Mouse (Mus musculus): ENCODE measurements around the gene Syt3. TPM values are rescaled to one million over a fixed set of nuclear protein-coding genes. Genes with fewer than 3 reads are reported as not detected.

Gene Syt3
- polyA plus RNA-seq, 1 experiment: not detected

GRCm38 (mm10) chr7:44440479-44440878 lies 56.6 kb downstream of the Syt3 start:
- Histone ChIP-seq H3ac (ENCODE audit: control insufficient read depth, insufficient read length) (no peak overlapping the region), H3K4me2 (ENCODE audit: low read depth) (no peak overlapping the region), H3K4me3 (no peak overlapping the region), H3K36me3 (ENCODE audit: control insufficient read depth, insufficient read depth) (no peaks in the 10 kb centered on the region), H3K79me2 (ENCODE audit: control insufficient read depth, insufficient read depth) (no peaks in the 10 kb centered on the region), H3K27me3 (ENCODE audit: control insufficient read depth, insufficient read depth, insufficient read length) (peaks cover 72% of the 10 kb centered on the region)
- TF ChIP-seq MAX (IDR thresholded peaks at IDR 0.05; ENCODE audit: low read depth): no peak
- no peak for TF ChIP-seq CEBPB (IDR thresholded peaks at IDR 0.05; ENCODE audit: insufficient read depth, poor library complexity, severe bottlenecking)
- TF ChIP-seq SRF (IDR thresholded peaks at IDR 0.05; ENCODE audit: control insufficient read depth, insufficient read length, low read depth): no peak
- no peak for TF ChIP-seq POLR2A (IDR thresholded peaks at IDR 0.05; ENCODE audit: insufficient read length, low read depth)
- no peak for TF ChIP-seq TCF12 (IDR thresholded peaks at IDR 0.05; ENCODE audit: insufficient read depth, poor library complexity, severe bottlenecking)
- TF ChIP-seq TCF3 (IDR thresholded peaks at IDR 0.05; ENCODE audit: insufficient read length, low read depth): no peak
- TF ChIP-seq REST (IDR thresholded peaks at IDR 0.05; ENCODE audit: insufficient read depth, insufficient read length): no peak
- TF ChIP-seq USF1 (IDR thresholded peaks at IDR 0.05; ENCODE audit: low read depth): no peak
- TF ChIP-seq POLR2AphosphoS2 (IDR thresholded peaks at IDR 0.05; ENCODE audit: insufficient read length, low read depth): no peak
- TF ChIP-seq MYOG (IDR thresholded peaks at IDR 0.05; ENCODE audit: control insufficient read depth in 1 of 3, insufficient read depth in 1 of 3, insufficient read length in 2 of 3, low read depth in 2 of 3): no peak
- TF ChIP-seq MYOD1 (IDR thresholded peaks at IDR 0.05; ENCODE audit: control insufficient read depth in 1 of 3, insufficient read length in 2 of 3, low read depth in 2 of 3): no peak
- TF ChIP-seq E2F4 (IDR thresholded peaks at IDR 0.05; ENCODE audit: insufficient read depth): no peak

GRCm38 (mm10) chr7:44441180-44441579 lies 57.3 kb downstream of the Syt3 start:
- H3K36me3 ChIP-seq (ENCODE audit: control insufficient read depth, insufficient read depth): no peaks in the 10 kb centered on the region
- H3K79me2 ChIP-seq (ENCODE audit: control insufficient read depth, insufficient read depth): no peaks in the 10 kb centered on the region
- no peak overlapping the region for H3K4me2 ChIP-seq (ENCODE audit: low read depth)
- TF ChIP-seq MYOD1 (IDR thresholded peaks at IDR 0.05; ENCODE audit: control insufficient read depth in 1 of 3, insufficient read length in 2 of 3, low read depth in 2 of 3): no peak
- TF ChIP-seq E2F4 (IDR thresholded peaks at IDR 0.05; ENCODE audit: insufficient read depth): no peak
- no peak for TF ChIP-seq MAX (IDR thresholded peaks at IDR 0.05; ENCODE audit: low read depth)
- TF ChIP-seq TCF3 (IDR thresholded peaks at IDR 0.05; ENCODE audit: insufficient read length, low read depth): no peak
- no peak for TF ChIP-seq POLR2A (IDR thresholded peaks at IDR 0.05; ENCODE audit: insufficient read length, low read depth)
- TF ChIP-seq MYOG (IDR thresholded peaks at IDR 0.05; ENCODE audit: control insufficient read depth in 1 of 3, insufficient read depth in 1 of 3, insufficient read length in 2 of 3, low read depth in 2 of 3): no peak
- TF ChIP-seq SRF (IDR thresholded peaks at IDR 0.05; ENCODE audit: control insufficient read depth, insufficient read length, low read depth): no peak
- TF ChIP-seq TCF12 (IDR thresholded peaks at IDR 0.05; ENCODE audit: insufficient read depth, poor library complexity, severe bottlenecking): no peak
- TF ChIP-seq CEBPB (IDR thresholded peaks at IDR 0.05; ENCODE audit: insufficient read depth, poor library complexity, severe bottlenecking): no peak
- TF ChIP-seq USF1 (IDR thresholded peaks at IDR 0.05; ENCODE audit: low read depth): no peak
- no peak for TF ChIP-seq REST (IDR thresholded peaks at IDR 0.05; ENCODE audit: insufficient read depth, insufficient read length)
- TF ChIP-seq POLR2AphosphoS2 (IDR thresholded peaks at IDR 0.05; ENCODE audit: insufficient read length, low read depth): no peak
- H3K27me3 ChIP-seq (ENCODE audit: control insufficient read depth, insufficient read depth, insufficient read length): peaks cover 71% of the 10 kb centered on the region
- no peak overlapping the region for H3ac ChIP-seq (ENCODE audit: control insufficient read depth, insufficient read length)
- H3K4me3 ChIP-seq: no peak overlapping the region

GRCm38 (mm10) chr7:44441648-44442109 lies 57.8 kb downstream of the Syt3 start:
- H3K4me2 ChIP-seq (ENCODE audit: low read depth): no peak overlapping the region
- H3K79me2 ChIP-seq (ENCODE audit: control insufficient read depth, insufficient read depth): no peaks in the 10 kb centered on the region
- no peak overlapping the region for H3K4me3 ChIP-seq
- H3K27me3 ChIP-seq (ENCODE audit: control insufficient read depth, insufficient read depth, insufficient read length): peaks cover 76% of the 10 kb centered on the region
- no peak for TF ChIP-seq POLR2AphosphoS2 (IDR thresholded peaks at IDR 0.05; ENCODE audit: insufficient read length, low read depth)
- no peak for TF ChIP-seq MAX (IDR thresholded peaks at IDR 0.05; ENCODE audit: low read depth)
- no peak for TF ChIP-seq MYOG (IDR thresholded peaks at IDR 0.05; ENCODE audit: control insufficient read depth in 1 of 3, insufficient read depth in 1 of 3, insufficient read length in 2 of 3, low read depth in 2 of 3)
- TF ChIP-seq POLR2A (IDR thresholded peaks at IDR 0.05; ENCODE audit: insufficient read length, low read depth): no peak
- no peak for TF ChIP-seq SRF (IDR thresholded peaks at IDR 0.05; ENCODE audit: control insufficient read depth, insufficient read length, low read depth)
- TF ChIP-seq TCF12 (IDR thresholded peaks at IDR 0.05; ENCODE audit: insufficient read depth, poor library complexity, severe bottlenecking): no peak
- TF ChIP-seq USF1 (IDR thresholded peaks at IDR 0.05; ENCODE audit: low read depth): no peak
- no peak overlapping the region for H3ac ChIP-seq (ENCODE audit: control insufficient read depth, insufficient read length)
- no peaks in the 10 kb centered on the region for H3K36me3 ChIP-seq (ENCODE audit: control insufficient read depth, insufficient read depth)

GRCm38 (mm10) chr7:44442407-44442821 lies 58.5 kb downstream of the Syt3 start:
- Histone ChIP-seq H3K27me3 (ENCODE audit: control insufficient read depth, insufficient read depth, insufficient read length) (peaks cover 76% of the 10 kb centered on the region), H3ac (ENCODE audit: control insufficient read depth, insufficient read length) (no peak overlapping the region), H3K4me3 (no peak overlapping the region), H3K36me3 (ENCODE audit: control insufficient read depth, insufficient read depth) (no peaks in the 10 kb centered on the region), H3K4me2 (ENCODE audit: low read depth) (no peak overlapping the region), H3K79me2 (ENCODE audit: control insufficient read depth, insufficient read depth) (no peaks in the 10 kb centered on the region)
- TF ChIP-seq REST (IDR thresholded peaks at IDR 0.05; ENCODE audit: insufficient read depth, insufficient read length) (no peak), POLR2AphosphoS2 (IDR thresholded peaks at IDR 0.05; ENCODE audit: insufficient read length, low read depth) (no peak), E2F4 (IDR thresholded peaks at IDR 0.05; ENCODE audit: insufficient read depth) (no peak), SRF (IDR thresholded peaks at IDR 0.05; ENCODE audit: control insufficient read depth, insufficient read length, low read depth) (no peak), TCF12 (IDR thresholded peaks at IDR 0.05; ENCODE audit: insufficient read depth, poor library complexity, severe bottlenecking) (no peak), CEBPB (IDR thresholded peaks at IDR 0.05; ENCODE audit: insufficient read depth, poor library complexity, severe bottlenecking) (no peak), MAX (IDR thresholded peaks at IDR 0.05; ENCODE audit: low read depth) (no peak), POLR2A (IDR thresholded peaks at IDR 0.05; ENCODE audit: insufficient read length, low read depth) (no peak), TCF3 (IDR thresholded peaks at IDR 0.05; ENCODE audit: insufficient read length, low read depth) (no peak), MYOG (IDR thresholded peaks at IDR 0.05; ENCODE audit: control insufficient read depth in 1 of 3, insufficient read depth in 1 of 3, insufficient read length in 2 of 3, low read depth in 2 of 3) (no peak), MYOD1 (IDR thresholded peaks at IDR 0.05; ENCODE audit: control insufficient read depth in 1 of 3, insufficient read length in 2 of 3, low read depth in 2 of 3) (no peak), USF1 (IDR thresholded peaks at IDR 0.05; ENCODE audit: low read depth) (no peak)

Data from myocyte (in vitro differentiated cells).